Mouse (Mus musculus): ENCODE data around the gene Gm3893.
"Not testable (repeated sequence)": the region's sequence is repeated elsewhere in the genome, so short reads cannot be mapped to it uniquely, and the experiment has no call there.

Gm3893 gene

GRCm38 (mm10) chr4:42090907-42091306, at the start of gene Gm3893:
Gene Gm3893 (plus strand): TSS chr4:42091207.
- not testable (repeated sequence) for DNase-seq (ENCODE audit: low spot score)

GRCm38 (mm10) chr4:42114517-42114916, 23.5 kb downstream of the Gm3893 start, which contains the start of gene Gm13304:
Gene Gm13304 (plus strand): TSS chr4:42114817.
- DNase-seq (ENCODE audit: low spot score): not testable (repeated sequence)
